Mouse (Mus musculus) midbrain, embryonic 14.5 days (tissue): ENCODE data around the gene Casc4. TPM values are rescaled to one million over a fixed set of nuclear protein-coding genes. Genes with fewer than 3 reads are reported as not detected.
"Not testable (repeated sequence)": the region's sequence is repeated elsewhere in the genome, so short reads cannot be mapped to it uniquely, and the experiment has no call there.

Experiments used
- ATAC-seq: fragments of 200-750 bp; cut with Nextera tagmentation; 2 replicates; pipeline ENCODE4 v1.8.0; 2017; ENCODE audit warnings: moderate number of reproducible peaks, moderate library complexity; ENCODE audit not compliant: low FRiP score, low TSS enrichment
- DNase-seq: peaks from one replicate; pipeline ENCODE4 v3.0.0-alpha.2; 2015
- H3K27ac ChIP-seq: fragments of 300-500 bp; sonication (generic); replicated peaks from 2 replicates; pipeline ENCODE4 v1.5.1; 2014; ENCODE audit warnings: mild to moderate bottlenecking, low read depth, low read length, moderate library complexity
- H3K27me3 ChIP-seq: fragments of 300-500 bp; sonication (generic); 2 replicates; pipeline ENCODE4 v1.6.1; 2014; ENCODE audit warnings: low read length, control low read depth, mixed read lengths; ENCODE audit not compliant: control insufficient read depth, insufficient read depth
- H3K36me3 ChIP-seq: fragments of 300-500 bp; sonication (generic); 2 replicates; pipeline ENCODE4 v1.6.1; 2014; ENCODE audit warnings: low read length, control low read depth; ENCODE audit not compliant: control insufficient read depth, insufficient read depth
- H3K4me1 ChIP-seq: fragments of 300-500 bp; sonication (generic); 2 replicates; pipeline ENCODE4 v1.6.1; 2014; ENCODE audit warnings: mild to moderate bottlenecking, antibody characterized with exemption, low read length, control low read depth; ENCODE audit not compliant: control insufficient read depth, insufficient read depth
- H3K4me2 ChIP-seq: fragments of 300-500 bp; sonication (generic); 2 replicates; pipeline ENCODE4 v1.6.1; 2014; ENCODE audit warnings: mild to moderate bottlenecking, low read length, moderate library complexity
- H3K4me3 ChIP-seq: fragments of 300-500 bp; sonication (generic); replicated peaks from 2 replicates; pipeline ENCODE4 v1.5.1; 2014; ENCODE audit warnings: low read depth, low read length
- H3K9ac ChIP-seq: fragments of 300-500 bp; sonication (generic); replicated peaks from 2 replicates; pipeline ENCODE4 v1.6.1; 2014; ENCODE audit warnings: mild to moderate bottlenecking, low read length, moderate library complexity
- H3K9me3 ChIP-seq: fragments of 300-500 bp; sonication (generic); 2 replicates; pipeline ENCODE4 v1.6.1; 2016; ENCODE audit warnings: low read length, control low read depth, mixed read lengths; ENCODE audit not compliant: control insufficient read depth
- WGBS: fragments of 180-500 bp; shearing (Covaris S2); extraction: QIAGEN DNeasy Blood & Tissue Kit; methylation state at CpG from one replicate; pipeline ENCODE4 v1.1.7; 2014; 5-methylcytosine and 5-hydroxymethylcytosine counted together
- polyA plus RNA-seq: library from polyadenylated mRNA; unstranded; fragments of >200 nt; fragmentation: Nextera tagmentation; extraction: Ambion mirVana; gene quantifications from 2 replicates; pipeline ENCODE4 v1.2.1, GENCODE M21; 2014

Casc4 gene
- polyA plus RNA-seq, 1 experiment from 2014 or later: 26.7 TPM

DNA sequence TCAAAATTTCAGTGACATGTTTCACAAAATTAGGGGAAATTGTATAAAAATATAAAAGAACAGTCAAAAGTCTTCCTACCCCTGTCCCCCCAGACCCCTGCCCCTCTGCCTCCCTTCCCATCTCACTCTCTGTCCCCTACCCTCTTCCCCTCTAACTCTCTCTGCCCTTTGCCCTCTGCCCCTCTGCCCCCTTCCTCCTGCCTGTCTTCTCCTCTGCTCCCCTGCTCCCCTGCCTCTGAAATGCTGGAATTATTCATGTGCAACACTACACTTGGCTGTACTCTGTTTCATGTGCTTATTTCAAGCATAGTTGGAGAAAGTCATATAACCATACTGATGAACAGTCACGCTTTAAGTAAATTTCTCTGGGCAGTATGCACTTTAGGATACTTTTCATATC, 19.6 kb downstream of the Casc4 start:
- no peaks in the 10 kb centered on the region for H3K4me1 ChIP-seq
- no peaks in the 10 kb centered on the region for H3K27me3 ChIP-seq
- no peak overlapping the region for H3K9ac ChIP-seq
- H3K4me2 ChIP-seq: no peak overlapping the region
- no peak overlapping the region for H3K4me3 ChIP-seq
- 98% methylated on average over 1 of the region's 1 CpGs for WGBS
- no peaks in the 10 kb centered on the region for H3K36me3 ChIP-seq
- H3K9me3 ChIP-seq: no peaks in the 10 kb centered on the region
- no peak overlapping the region for H3K27ac ChIP-seq
- ATAC-seq (no peak), DNase-seq (no peak)

DNA sequence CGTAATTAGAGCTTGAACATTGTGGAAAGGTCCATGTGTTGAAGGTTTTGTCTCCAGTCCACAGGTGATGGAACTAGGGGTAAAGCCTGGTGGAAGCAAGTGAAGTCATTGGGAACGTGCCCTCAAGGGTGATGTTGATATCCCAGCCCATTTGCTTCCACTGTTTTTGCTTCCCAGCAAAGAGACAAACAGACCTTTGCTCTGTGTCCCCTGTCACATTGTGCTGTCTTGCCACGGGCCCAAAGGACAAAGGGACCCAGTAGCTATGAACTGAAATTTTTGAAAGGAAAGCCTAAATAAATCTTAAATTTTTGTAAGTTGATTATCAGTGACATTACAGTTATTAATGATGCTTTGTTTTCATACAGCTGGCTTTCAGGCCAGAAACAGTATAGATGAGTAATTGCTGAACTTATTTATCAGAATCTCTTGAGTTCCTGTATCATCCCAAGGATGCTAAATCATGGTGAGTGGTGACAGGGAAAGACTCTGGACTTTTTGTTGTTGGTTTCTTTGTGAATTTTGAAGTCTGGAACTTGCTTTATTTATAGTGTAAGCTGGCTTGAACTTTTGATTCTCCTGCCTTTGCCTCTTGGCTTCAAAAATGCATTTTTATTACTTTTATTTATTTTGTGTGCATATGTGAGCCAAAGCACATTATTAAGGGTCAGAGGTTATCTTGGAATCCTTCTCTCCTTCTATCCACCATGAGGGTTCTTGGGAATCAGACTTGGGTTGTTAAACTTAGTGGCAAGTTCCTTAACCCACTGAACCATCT, 22.1 kb downstream of the Casc4 start:
- no peaks in the 10 kb centered on the region for H3K9me3 ChIP-seq
- no peaks in the 10 kb centered on the region for H3K4me1 ChIP-seq
- H3K36me3 ChIP-seq: no peaks in the 10 kb centered on the region
- ATAC-seq: no peak
- no peak overlapping the region for H3K9ac ChIP-seq
- no peaks in the 10 kb centered on the region for H3K27me3 ChIP-seq
- WGBS: 85% methylated on average over 3 of the region's 3 CpGs
- H3K4me2 ChIP-seq: no peak overlapping the region
- DNase-seq: no peak
- H3K27ac ChIP-seq: no peak overlapping the region
- no peak overlapping the region for H3K4me3 ChIP-seq

DNA sequence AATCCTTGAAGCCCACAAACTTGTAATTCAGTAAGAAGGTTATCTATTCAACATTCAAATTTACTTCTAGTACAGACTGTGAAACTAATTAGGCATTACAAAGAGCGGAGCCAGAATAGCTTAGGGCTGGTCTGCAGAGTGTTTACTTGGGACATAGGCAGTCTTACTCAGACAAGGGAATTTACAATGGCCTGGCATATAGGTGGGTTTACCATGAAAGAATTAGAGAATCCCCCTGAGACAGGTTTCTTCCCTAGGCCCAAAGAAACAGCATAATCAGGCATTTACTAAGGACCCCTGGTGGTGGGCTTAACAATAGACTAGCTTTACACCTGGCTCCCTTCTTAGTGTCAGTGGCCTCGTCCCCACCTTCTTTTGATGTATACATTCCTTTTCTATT, 28.5 kb downstream of the Casc4 start:
- ATAC-seq (no peak), DNase-seq (peak; percentile 2)
- no peaks in the 10 kb centered on the region for H3K9me3 ChIP-seq
- H3K27ac ChIP-seq: no peak overlapping the region
- no peak overlapping the region for H3K4me3 ChIP-seq
- no peaks in the 10 kb centered on the region for H3K27me3 ChIP-seq
- no peak overlapping the region for H3K4me2 ChIP-seq
- no peaks in the 10 kb centered on the region for H3K36me3 ChIP-seq
- H3K9ac ChIP-seq: no peak overlapping the region
- 76% methylated on average over 2 of the region's 2 CpGs for WGBS
- no peaks in the 10 kb centered on the region for H3K4me1 ChIP-seq

DNA sequence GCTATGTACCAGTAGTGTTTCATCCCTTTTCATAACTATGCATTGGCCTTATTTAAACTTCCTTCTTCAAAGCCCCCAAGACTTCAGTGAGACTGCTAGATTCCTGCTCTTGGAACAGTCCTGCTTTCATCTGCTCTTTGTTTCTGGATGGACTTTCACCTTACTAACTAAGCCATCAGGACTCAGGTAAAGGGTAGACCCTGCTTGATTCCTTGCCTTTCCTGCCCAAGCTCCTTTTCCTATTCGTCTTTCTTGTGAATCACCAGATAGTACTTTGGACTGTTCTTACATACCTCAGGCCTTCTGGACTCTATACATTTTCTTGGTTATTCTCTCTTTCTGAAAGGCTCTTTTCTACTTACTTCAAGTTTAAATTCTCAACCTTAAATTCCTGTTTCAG, 30.1 kb downstream of the Casc4 start:
- no peak for ATAC-seq
- no peaks in the 10 kb centered on the region for H3K4me1 ChIP-seq
- H3K27me3 ChIP-seq: no peaks in the 10 kb centered on the region
- no peaks in the 10 kb centered on the region for H3K36me3 ChIP-seq
- 88% methylated on average over 1 of the region's 1 CpGs for WGBS
- H3K27ac ChIP-seq: no peak overlapping the region
- H3K9ac ChIP-seq: no peak overlapping the region
- no peak overlapping the region for H3K4me2 ChIP-seq
- H3K4me3 ChIP-seq: no peak overlapping the region
- no peaks in the 10 kb centered on the region for H3K9me3 ChIP-seq
- no peak for DNase-seq

DNA sequence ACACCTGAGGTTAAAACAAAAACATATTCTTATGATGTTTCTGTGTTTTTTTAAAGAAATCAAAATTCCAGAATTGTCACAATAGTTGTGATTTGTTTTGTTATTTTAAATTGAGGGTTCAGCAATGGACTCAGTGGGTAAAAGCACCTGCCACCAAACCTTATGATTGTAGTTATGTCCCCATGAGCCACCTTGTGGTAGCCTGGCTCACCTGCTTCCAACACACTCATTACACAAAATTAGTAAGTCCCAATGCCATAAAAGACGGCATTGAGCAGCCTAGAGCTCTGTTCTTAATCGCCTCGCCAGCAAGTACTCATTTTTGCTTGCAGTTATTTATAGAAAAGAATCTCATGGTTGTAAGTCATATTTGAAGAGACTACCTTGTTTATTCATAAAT, 43.2 kb downstream of the Casc4 start:
- Histone ChIP-seq H3K4me2 (no peak overlapping the region), H3K9ac (no peak overlapping the region), H3K4me3 (no peak overlapping the region), H3K27me3 (no peaks in the 10 kb centered on the region), H3K27ac (no peak overlapping the region), H3K4me1 (no peaks in the 10 kb centered on the region), H3K36me3 (peaks cover 47% of the 10 kb centered on the region), H3K9me3 (no peaks in the 10 kb centered on the region)
- ATAC-seq (no peak), DNase-seq (peak; percentile 12)
- WGBS: 90% methylated on average over 3 of the region's 3 CpGs

DNA sequence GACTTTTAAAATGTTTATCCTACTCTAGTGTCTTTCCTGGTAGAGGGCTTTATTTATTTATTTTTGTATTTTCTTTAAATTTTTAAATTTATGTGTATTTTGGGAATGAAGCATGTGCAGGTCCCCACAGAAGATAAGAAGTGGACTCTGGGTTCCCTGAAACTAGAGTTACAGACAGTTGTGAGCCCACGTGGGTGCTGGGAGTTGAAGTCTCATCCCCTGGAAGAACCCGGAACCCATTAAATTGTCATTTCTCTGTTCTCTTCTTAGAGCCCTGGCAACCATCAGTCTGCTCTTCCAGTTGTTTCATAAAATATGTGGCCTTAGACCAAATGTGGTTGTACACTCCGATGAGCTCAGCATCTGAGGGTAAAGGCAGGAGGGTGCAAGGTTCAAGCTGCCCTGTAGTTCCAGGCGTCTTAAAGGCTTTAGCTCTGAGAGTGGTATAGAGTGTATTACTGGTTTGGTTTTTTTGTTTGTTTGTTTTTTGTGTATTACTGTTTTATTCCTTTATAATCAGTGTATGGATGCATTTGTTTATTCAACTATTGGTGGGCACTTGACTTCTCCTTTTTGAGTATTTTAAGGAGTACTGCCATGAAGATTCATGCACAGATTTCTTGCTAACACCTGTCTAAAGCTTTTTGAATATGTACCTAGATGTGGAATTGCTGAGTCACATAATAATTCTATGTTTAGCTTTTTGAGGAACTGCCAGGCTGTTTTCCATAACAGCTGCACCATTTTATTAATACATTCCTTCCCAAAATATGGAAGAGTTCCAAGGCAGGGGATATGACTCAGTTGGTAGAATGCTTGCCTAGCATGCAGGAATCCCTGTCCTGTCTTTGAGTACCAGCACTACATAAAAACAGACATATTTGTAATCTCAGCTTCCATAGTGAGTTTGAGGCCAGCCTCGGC, 49.5 kb downstream of the Casc4 start:
- Histone ChIP-seq H3K4me1 (no peaks in the 10 kb centered on the region), H3K9me3 (no peaks in the 10 kb centered on the region), H3K4me3 (no peak overlapping the region), H3K27ac (no peak overlapping the region), H3K9ac (no peak overlapping the region), H3K27me3 (no peaks in the 10 kb centered on the region), H3K4me2 (no peak overlapping the region), H3K36me3 (peaks cover 25% of the 10 kb centered on the region)
- 93% methylated on average over 5 of the region's 5 CpGs for WGBS
- ATAC-seq (no peak), DNase-seq (no peak)

DNA sequence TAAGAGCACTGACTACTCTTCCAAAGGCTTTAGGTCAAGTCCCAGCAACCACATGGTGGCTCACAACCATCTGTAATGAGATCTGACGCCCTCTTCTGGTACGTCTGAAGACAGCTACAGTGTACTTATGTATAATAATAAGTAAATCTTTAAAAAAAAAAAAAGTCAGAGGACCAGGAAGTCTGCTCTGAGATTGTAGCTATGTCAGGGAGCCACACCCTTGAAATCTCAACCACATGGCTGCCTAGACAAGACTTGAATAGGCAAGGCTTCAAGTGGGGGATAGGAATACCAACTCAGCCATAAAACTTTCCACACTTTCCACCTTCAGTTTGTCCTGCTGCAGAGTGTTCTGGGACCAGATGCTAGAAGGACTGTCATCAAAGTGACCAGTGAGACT, 70.9 kb downstream of the Casc4 start:
- H3K36me3 ChIP-seq, H3K27ac ChIP-seq, H3K9ac ChIP-seq, H3K4me2 ChIP-seq, H3K27me3 ChIP-seq, H3K4me1 ChIP-seq, DNase-seq, ATAC-seq, H3K4me3 ChIP-seq, H3K9me3 ChIP-seq: not testable (repeated sequence)
- WGBS: 74% methylated on average over 2 of the region's 2 CpGs

DNA sequence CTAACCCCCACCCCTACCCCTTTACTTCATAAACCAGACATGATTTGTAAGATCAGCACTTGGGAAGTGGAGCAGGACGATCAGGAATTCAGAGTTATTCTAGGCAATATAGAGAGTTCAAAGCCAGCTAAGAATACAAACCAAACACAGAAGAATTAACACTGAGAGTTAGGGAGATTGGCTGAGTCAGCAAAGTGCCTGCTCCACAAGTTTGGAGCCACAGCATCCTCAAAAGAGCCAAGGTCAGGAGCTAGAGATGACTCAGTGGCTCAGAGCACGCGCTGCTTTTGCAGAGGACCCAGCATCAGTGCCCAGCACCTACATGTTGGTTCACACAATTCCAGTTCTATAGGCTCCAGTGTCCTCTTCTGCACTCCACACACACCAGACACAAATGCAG, 76.6 kb downstream of the Casc4 start:
- Histone ChIP-seq H3K4me3 (no peak overlapping the region), H3K27me3 (no peaks in the 10 kb centered on the region), H3K36me3 (no peaks in the 10 kb centered on the region), H3K4me2 (no peak overlapping the region), H3K9me3 (no peaks in the 10 kb centered on the region), H3K27ac (no peak overlapping the region), H3K4me1 (no peaks in the 10 kb centered on the region), H3K9ac (no peak overlapping the region)
- no peak for DNase-seq
- WGBS: 78% methylated on average over 3 of the region's 3 CpGs
- no peak for ATAC-seq
